Mouse (Mus musculus): ENCODE measurements around the gene Lypd3. TPM values are rescaled to one million over a fixed set of nuclear protein-coding genes. Genes with fewer than 3 reads are reported as not detected.
"Not testable (repeated sequence)": the region's sequence is repeated elsewhere in the genome, so short reads cannot be mapped to it uniquely, and the experiment has no call there.

The Lypd3 gene
- total RNA-seq, 2 experiments from 2014 or later, result 0.73 to 0.92 TPM

DNA sequence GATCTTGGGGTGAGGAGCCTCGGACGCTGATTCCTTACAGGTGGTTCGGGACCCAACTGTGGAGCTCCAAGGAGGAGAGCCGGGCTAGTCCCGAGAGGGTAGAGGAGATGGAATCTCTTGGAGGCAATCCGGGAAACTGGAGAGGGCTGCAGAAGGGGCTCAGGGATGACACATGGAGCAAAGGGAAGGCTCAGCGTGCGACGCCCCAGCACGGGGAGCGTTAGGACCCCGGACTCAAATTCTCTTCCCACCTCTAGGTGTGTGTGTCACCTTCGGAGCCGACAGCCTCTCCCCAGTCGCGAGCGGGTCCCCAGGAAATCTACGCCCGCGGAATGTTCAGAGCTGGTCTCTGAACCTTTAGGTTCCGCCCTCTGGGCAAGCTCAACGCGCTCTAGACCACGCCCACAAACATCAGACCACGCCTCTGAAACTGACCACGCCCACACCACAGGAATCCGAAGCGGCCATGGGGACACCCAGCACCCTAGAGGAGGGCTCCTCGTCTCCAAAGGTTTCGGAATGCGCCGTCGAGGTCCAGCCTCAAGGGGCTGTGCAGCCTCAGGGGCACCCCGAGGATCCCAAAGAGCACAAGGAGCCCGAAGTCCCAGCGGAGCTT, 25.4 kb upstream of the Lypd3 start:
- peak in 1 of 2 experiments; percentile 43 for DNase-seq (ENCODE audit: low spot score in 2 of 2)

DNA sequence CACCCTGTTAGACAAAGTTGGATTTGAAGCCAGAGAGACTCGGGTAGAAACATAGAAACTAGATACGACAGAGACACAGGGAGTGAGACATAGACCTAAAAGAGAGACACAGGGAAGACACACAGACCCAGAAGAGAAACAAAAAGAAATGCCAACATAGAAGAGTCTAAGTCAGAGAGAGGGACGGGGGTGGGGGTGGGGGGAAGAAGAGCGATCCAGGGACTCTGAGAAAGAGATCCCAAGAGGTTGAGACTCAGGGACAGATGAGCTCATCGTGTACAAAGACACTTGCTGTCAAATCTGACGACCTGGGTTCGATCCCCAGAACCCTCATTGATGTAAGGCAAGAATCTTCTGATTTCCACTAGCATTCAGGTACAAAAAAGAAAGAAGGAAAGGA, 24.6 kb upstream of the Lypd3 start:
- intact Hi-C loops (cut with DNase I), result no loop called here

More for the DNA sequence above, 25.4 kb upstream of the Lypd3 start:
- intact Hi-C loops (cut with DNase I), result no loop called here

DNA sequence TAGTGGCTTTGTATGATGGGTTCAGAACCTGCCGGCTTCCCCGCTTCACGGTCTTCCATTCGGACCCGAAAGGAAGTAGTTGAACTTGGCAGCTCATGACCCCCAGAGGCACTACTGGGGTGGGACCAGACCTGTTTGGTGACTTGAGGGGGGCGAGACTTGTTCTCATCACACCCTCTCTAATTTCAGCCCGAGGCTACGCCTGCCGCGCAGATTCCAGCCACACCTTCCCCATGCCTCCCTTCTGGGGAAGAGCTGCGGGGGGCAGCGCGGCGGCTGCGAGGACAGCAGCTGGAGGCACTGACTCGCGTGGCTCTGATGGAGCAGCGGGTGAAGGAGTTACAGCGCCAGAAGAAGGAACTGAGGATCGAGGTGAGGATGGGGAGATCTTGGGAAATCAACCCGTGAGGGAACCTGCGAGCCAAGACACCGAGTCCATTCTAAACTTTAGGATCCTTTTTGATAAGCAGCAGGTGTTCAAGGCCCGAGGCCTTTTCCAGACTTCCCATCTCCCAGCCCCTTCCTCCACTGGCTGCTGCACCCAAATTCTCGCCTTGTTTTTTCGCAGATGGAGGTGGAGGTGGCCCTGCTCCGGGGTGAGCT, 23.9 kb upstream of the Lypd3 start:
- intact Hi-C loops (cut with DNase I), result no loop called here

More for the DNA sequence above, 24.6 kb upstream of the Lypd3 start:
- DNase-seq (ENCODE audit: low spot score in 2 of 2), result no peak

DNA sequence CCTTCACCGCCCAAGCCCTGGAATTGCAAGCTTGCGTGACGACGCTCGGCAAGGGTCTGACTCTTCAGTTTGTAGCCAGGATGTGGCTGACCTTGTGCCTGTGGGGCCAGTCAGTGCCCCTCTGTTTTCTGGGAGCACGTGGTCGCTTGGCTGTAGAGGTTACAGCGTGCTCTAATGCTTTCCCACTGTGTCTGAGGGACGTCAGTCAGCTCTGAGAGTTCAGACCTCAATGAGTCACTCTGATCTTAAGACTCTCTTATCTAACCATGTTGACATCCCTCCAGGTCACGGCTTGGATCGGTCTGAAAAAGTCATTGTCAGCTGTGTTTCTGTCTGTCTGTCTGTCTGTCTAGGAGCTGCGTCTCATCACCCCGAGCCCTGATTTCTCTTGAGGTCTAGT, 21.5 kb upstream of the Lypd3 start:
- intact Hi-C loops (cut with DNase I), result no loop called here
- DNase-seq (ENCODE audit: low spot score in 2 of 2), result no peak

More for the DNA sequence above, 23.9 kb upstream of the Lypd3 start:
- DNase-seq (ENCODE audit: low spot score in 2 of 2), result no peak

DNA sequence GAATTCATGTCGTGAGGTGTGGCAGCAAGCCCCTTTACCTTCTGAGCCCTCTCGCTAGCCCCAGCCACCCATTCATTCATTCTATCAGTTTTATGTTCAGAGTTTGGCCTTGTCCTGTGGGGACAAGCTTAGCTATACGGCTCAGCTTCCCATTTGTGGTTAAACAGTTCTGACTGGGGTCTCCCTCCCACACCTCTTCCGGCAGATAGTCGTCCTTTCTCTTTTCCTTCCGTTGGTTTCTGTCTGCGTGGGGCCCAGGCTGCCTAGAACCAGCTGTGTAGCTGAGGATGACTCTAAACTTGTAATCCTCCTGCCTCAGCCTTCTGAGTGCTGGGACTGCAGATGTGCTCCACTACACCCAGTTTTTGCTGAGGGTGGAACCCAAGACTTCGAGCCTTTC, 18.6 kb upstream of the Lypd3 start:
- DNase-seq (ENCODE audit: low spot score in 2 of 2), result no peak
- intact Hi-C loops (cut with DNase I), result no loop called here

DNA sequence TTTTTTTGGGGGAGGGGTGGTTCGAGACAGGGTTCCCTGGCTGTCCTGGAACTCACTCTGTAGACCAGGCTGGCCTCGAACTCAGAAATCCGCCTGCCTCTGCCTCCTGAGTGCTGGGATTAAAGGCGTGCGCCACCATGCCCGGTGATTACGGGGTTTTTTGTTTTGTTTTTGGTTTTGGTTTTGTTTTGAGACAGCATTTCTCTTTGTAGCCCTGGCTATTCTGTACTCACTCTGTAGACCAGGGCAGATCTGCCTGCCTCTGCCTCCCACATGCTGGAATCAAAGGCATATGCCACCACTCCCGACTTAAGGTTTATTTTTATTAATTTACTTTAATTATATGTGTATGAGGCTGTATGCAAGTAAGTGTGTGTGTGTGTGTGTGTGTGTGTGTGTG, 18.0 kb upstream of the Lypd3 start:
- DNase-seq (ENCODE audit: low spot score in 2 of 2); intact Hi-C loops (cut with DNase I): not testable (repeated sequence)

DNA sequence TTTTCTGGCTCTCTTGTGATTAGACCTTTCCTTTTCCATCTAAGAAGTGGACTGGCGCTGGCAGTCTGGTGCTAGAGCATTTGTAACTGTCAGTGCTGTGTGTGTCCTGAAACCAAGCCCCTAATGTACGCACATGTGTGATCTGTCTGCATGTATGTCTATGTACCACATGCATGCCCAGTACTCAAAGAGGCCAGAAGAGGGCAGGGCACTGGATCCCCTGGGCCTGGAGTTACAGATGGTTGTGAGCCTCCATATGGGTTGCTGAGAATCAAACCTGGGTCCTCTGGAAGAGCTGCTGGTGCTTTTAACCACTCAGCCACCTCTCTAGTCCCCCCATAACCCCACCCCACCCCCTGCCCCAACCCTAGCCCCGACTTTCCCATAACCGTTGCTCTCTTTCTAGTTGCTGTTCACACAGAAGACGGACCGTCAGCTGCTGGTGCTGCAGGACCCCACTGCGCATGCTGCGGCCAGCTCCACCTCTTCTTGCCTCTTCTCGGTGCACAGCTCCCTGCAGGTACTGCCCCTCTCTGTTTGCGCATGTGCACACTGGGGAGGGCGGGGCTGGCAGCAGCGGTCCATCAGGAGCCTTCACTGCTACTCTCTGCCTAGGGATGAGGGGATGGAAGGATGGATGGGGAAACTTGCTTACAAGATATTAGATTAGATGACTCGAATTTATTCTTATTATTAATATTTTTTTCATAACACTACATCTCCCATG, 16.5 kb upstream of the Lypd3 start:
- intact Hi-C loops (cut with DNase I), result no loop called here
- DNase-seq (ENCODE audit: low spot score in 2 of 2), result no peak

DNA sequence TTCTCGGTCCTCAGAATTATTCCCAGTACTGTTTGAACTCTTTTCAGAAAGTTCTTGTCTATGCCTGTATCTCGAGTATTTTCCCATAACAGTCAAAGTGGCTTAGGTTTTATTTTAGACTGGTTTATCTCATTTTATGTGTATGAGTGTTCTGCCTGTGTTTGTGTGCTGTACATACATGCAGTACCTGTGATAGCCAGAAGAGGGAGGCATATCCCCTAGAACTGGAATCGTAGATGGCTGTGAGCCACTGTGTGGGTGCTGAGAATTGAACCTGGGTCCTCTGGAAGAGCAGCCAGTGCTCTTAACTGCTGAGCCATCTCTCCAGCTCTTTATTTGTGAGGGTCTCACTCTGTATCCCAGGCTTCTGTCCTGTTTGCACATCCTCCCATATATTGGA, 15.2 kb upstream of the Lypd3 start:
- intact Hi-C loops (cut with DNase I), result no loop called here
- DNase-seq (ENCODE audit: low spot score in 2 of 2), result no peak

DNA sequence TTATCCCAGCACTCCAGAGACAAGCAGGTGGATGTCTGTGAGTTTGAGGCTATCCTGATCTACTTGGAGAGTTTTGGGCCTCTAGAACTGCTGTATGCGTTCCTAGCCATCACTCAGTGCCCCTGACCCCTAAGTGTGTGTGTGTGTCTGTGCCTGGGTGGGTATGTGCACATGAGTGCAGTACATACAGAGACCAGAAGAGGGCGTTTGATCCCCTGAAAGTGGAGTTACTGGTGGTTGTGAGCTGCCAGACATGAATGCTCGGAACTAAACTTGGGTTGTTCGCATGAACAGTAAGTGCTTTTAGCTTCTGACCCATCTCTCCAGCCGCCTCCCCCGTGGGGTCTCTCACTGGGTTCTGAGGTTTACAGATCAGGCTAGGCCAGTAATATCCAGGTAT, 13.4 kb upstream of the Lypd3 start:
- DNase-seq (ENCODE audit: low spot score in 2 of 2), result no peak
- intact Hi-C loops (cut with DNase I), result no loop called here

DNA sequence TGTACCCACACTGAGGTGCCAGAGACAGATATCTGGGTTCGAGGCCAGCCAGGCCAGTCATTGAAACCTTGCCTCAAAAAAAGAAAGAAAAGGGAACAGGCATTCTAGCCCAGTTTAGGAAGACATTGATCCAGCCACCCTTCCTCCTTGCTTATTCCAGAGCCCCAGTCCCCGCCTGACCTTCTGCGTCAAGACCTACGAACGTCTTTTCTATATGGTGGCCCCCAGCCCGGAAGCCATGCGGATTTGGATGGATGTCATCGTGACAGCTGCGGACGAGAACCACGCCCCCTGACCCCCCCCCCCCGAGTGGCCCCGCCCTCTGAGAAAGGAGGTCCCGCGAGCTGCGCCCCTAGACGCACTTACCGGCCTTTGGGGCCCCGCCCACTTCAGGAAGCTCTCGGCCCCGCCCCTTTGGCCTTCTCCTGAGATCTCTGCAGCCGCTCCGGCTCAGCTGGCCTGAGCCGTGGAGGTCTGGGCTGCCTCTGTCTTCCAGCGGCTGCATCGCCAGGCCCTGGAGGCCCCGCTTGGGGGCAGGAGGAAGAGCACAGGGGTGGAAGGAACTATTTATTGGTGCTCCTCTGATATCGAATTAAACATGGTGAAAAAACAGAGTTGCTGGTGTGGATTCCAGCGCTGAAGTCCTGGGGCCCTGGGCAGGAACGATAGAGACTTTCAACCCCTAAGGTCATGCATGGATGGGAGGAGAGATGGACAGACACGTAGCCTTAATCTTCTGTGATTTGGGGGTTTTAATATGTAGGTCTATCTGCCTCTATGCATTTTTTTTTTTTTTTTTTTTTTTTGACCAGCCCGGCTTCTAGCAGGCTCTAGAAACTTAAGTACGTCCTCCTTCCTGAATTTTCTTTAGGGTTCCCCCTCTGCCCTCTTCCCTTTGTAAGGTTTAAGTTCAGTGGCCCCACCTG, 7.4 kb upstream of the Lypd3 start:
- intact Hi-C loops (cut with DNase I), result no loop called here
- DNase-seq (ENCODE audit: low spot score in 2 of 2), result peak; percentile 11 to 24

DNA sequence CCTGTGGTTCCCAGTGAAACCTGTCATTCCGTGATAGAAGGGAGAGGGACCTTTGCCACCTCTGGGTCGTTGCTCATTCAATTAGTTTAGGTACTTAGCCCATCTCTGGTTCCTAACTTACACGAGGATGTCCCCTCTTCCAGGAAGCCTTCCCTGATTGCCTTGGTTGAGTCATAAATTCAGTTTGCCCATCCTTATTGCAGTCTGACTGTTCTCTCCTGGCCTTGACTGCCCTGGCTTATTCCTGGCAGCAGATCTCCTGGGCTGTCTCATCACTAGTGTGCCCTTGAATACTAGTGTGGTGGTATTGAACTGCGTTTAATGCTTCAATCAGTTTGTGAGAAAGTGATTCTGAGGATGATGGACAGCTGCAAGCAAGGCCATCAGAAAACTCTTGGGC, 6.7 kb upstream of the Lypd3 start:
- intact Hi-C loops (cut with DNase I), result no loop called here
- DNase-seq (ENCODE audit: low spot score in 2 of 2), result no peak

DNA sequence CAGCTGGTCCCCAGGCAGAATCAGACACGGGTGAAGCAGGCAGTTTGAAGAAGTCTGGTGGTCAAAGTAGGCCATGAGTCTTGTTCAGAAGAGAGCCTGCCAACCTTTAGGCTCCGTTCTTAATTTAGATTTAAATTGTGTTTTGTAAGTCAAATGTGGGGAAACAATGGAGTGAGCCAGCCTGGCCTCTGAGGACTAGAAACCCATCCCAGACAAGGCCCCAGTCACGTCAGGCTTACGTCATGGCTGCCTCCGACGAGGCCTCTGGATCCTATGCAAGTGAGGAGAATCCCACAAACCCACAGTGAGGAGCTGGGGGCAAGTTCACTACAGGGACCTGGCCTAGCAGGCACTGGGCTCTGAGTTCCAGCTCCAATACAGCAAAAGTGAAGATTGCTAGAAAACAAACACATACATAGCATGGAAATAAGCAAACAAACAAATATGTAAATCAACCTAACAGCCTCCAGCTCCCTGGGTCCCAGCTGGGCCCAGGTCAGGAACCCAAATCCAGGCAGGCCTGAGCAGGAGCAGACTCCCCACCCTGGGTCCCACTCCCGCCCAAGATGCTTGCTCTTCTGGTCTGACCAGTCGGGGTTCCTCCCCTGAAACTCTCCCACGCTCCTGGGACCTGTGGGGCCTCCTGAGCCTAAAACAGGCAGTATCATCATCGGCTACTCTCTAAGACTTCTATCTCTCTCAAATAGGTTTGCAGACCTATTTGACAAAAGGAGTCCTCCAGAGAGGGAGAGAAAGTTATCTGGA, 6.1 kb upstream of the Lypd3 start:
- no peak for DNase-seq (ENCODE audit: low spot score in 2 of 2)
- intact Hi-C loops (cut with DNase I), result no loop called here

DNA sequence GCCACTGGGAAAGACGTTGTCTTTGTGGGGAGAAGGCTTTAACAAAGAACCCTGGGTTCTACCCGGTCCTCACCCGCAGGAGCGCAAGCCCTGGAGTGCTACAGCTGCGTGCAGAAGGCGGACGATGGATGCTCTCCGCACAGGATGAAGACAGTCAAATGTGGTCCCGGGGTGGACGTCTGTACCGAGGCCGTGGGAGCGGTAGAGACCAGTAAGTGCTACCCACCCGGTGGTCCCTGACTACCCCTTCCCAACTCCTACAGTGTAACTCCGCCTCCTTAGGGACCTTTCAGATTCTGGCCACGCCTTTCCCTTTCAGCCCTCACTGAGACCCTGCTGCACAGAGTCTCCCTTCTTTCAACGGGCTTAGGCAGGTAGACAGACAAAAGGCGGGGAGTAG, 696 bp downstream of the Lypd3 start:
- no peak for DNase-seq (ENCODE audit: low spot score in 2 of 2)
- intact Hi-C loops (cut with DNase I), result no loop called here

DNA sequence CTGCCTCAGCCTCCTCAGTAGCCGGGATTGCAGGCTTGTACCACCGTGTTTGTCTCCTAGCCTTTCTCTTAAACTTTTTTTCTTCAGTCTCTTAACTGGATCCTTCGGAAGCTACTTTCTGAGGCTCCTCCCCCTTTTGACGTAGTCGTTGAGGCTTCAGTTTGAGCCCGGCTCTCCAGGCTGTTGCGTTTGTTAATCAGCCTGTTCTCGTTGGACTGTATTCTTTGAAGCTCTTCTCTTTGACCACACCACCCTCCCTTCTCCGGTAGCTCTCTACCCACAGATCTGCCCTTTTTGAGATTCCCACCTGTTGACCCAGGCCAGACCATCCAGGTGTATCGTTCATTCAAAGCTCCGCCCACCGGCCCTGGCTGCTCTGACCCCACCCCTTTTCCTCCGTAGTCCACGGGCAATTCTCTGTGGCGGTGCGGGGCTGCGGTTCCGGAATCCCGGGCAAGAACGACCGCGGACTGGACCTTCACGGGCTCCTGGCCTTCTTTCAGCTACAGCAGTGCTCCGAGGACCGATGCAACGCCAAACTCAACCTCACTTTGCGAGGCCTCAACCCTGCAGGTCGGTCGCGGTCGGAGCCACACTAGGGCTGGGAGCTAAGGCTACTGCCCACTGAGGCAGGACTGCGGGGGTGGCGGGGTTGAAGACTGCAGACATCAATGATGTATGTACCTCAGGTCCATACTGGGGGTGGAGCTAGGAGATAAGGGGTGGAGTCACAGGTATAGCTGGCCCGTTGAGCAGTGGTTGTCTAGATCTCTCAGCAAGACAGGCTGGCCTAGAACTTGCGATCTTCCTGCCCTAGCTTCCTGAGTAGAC, 1.9 kb downstream of the Lypd3 start:
- no peak for DNase-seq (ENCODE audit: low spot score in 2 of 2)
- intact Hi-C loops (cut with DNase I), result no loop called here

DNA sequence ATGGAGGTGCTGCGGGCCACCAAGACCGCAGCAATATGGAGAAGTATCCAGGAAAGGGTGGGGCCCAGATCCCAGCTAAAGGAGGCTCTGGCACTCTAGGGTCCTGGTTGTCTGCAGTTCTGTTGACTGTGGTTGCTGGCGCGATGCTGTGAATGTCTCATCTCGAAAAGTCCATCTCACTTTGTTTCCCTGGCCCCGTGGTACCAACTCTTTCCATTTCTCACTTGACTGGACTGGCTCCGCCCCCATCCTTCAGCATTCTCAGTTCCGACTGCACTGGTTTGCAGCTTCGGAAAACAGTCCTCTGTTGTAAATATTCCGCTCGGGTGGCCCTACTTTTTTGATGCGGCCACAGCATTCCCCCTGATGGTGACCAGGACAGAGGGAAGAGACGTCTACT, 4.1 kb downstream of the Lypd3 start:
- DNase-seq (ENCODE audit: low spot score in 2 of 2), result no peak
- intact Hi-C loops (cut with DNase I), result no loop called here

DNA sequence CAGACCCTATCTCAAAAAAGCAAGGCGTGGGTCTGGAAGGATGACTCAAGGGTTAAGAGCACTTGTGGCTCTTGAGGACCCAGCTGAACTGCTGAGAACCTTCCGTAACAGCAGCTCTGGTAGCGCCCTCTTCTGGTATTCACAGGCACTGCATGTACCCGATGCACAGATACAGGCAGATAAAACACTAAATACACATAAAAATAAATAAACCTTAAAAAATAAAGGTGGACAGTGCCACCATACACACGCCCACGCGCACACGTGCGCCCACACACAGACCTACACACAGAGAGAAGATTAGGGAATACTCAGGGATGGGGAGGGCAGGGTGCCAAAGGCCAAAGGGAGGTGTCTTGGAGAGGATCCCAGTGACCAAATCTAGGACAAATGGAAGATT, 6.1 kb downstream of the Lypd3 start:
- DNase-seq (ENCODE audit: low spot score in 2 of 2), result peak; percentile 22 to 31
- intact Hi-C loops (cut with DNase I), result no loop called here

DNA sequence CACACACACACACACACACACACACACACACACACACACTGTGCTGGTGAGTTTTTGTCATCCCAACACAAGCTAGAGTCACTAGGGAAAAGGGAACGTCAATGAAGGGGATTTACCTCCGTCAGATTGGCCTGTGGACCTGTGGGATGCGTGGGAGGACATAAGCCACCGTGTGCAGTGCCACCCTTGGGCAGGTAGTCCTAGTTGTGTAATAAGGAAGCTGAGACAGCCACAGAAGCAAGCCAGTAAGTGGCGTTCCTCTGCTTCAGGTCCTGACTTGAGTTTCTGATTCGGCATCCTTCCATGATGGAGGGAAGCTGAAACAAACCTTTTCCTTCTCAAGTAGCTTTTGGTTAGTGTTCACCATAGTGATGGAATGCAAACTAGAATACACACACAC, 8.1 kb downstream of the Lypd3 start:
- no peak for DNase-seq (ENCODE audit: low spot score in 2 of 2)
- intact Hi-C loops (cut with DNase I), result no loop called here

DNA sequence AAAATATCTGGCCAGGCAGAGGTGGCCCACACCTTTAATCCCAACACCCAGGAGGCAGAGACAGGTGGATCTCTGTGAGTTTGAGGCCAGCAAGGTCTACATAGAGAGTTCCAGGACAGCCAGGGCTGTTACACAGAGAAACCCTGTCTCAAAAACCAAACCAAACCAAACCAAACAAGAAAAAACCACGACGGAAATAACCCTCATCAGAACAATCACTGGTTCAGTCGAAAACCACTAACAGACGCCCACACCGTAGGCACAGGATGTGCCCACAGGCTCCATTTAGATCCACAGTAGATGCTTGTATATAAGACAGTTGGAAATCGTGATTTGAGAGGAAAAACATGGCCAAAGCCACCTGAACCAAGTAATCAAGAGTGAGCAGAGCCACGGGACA, 8.6 kb downstream of the Lypd3 start:
- intact Hi-C loops (cut with DNase I), result no loop called here
- DNase-seq (ENCODE audit: low spot score in 2 of 2), result no peak

DNA sequence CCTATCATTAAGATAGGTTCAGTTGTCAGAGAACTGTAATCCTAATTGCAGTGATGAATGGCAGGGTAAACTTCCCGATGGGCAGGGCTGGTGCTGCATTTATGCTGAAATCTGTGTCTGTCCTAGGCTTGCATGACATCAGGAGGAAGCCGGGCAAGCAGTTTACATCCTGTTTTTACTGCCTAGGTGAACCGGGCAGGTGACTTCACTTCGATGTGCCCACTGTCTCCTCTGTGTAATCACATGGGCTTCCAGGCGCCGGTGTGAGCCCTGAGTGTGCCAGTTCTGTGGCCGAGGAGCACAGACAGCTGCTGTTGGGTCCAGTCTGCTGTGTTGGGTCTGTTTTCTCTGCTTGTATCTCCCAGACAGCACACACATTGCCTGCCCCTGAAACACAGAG, 10.1 kb downstream of the Lypd3 start:
- no peak for DNase-seq (ENCODE audit: low spot score in 2 of 2)
- intact Hi-C loops (cut with DNase I), result no loop called here

All from left cerebral cortex, postnatal 25 days (tissue).